Mouse (Mus musculus) kidney, adult 2 months (tissue): Measurements from ENCODE around the gene Map3k6.

Source experiments
- CTCF ChIP-seq: fragments of 200-500 bp; conservative IDR thresholded peaks from 2 replicates; pipeline ENCODE4 v1.5.1; 2011; ENCODE audit warnings: low read depth, mild to moderate bottlenecking, control low read depth, low read length, moderate library complexity, mixed read lengths; ENCODE audit not compliant: insufficient read depth, insufficient read length
- POLR2A ChIP-seq: fragments of 200-500 bp; IDR thresholded peaks from one replicate; pipeline ENCODE4 v1.6.1; 2011; ENCODE audit warnings: low read depth, low read length, control low read depth

DNA sequence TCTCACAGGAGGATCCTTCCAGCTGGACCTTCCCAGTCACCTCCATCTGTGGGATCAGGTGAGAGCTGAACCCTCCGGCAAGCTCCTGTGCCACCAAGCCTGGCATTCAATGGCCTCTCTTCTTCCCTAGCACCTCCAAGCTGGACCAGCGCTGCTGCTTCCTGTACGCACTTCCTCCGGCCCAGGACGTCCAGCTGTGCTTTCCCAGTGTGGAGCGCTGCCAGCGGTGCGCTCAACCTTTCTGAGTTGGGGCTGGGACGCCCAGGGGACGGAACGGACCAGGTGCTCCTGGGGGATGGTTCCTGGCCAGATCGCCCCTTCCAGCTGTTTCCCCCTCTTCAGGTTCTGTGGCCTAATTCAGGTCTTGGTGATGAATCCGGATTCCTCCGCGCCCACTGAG, 6.5 kb downstream of the Map3k6 start:
- TF ChIP-seq CTCF (no peak), POLR2A (no peak)
